Mouse (Mus musculus) stomach, embryonic 16.5 days (tissue): ENCODE measurements around the gene Ripply1. TPM values are rescaled to one million over a fixed set of nuclear protein-coding genes. Genes with fewer than 3 reads are reported as not detected.
A peak's percentile ranks its signal among the peaks of the same experiment; 100 is the strongest.

Experiments
- ATAC-seq: fragments of 200-750 bp; cut with Nextera tagmentation; 2 replicates; pipeline ENCODE4 v1.8.0; 2017; ENCODE audit warnings: moderate number of reproducible peaks, moderate TSS enrichment; ENCODE audit not compliant: insufficient read depth, low FRiP score
- H3K27ac ChIP-seq: fragments of 300-500 bp; sonication (generic); 2 replicates; pipeline ENCODE4 v1.5.1; 2014; ENCODE audit warnings: low read length
- H3K27me3 ChIP-seq: fragments of 300-500 bp; sonication (generic); 2 replicates; pipeline ENCODE4 v1.6.1; 2014; ENCODE audit warnings: low read length, control low read depth, mixed read lengths; ENCODE audit not compliant: control insufficient read depth, insufficient read depth
- H3K36me3 ChIP-seq: fragments of 300-500 bp; sonication (generic); 2 replicates; pipeline ENCODE4 v1.6.1; 2014; ENCODE audit warnings: low read length; ENCODE audit not compliant: control insufficient read depth, insufficient read depth
- H3K4me1 ChIP-seq: fragments of 300-500 bp; sonication (generic); 2 replicates; pipeline ENCODE4 v1.6.1; 2014; ENCODE audit warnings: low read length, control low read depth, mixed read lengths; ENCODE audit not compliant: control insufficient read depth, insufficient read depth
- H3K4me2 ChIP-seq: fragments of 300-500 bp; sonication (generic); 2 replicates; pipeline ENCODE4 v1.6.1; 2014; ENCODE audit warnings: low read depth, low read length, mixed read lengths
- H3K4me3 ChIP-seq: fragments of 300-500 bp; sonication (generic); replicated peaks from 2 replicates; pipeline ENCODE4 v1.5.1; 2014; ENCODE audit warnings: mild to moderate bottlenecking, low read length
- H3K9ac ChIP-seq: fragments of 300-500 bp; sonication (generic); 2 replicates; pipeline ENCODE4 v1.6.1; 2014; ENCODE audit warnings: low read length
- H3K9me3 ChIP-seq: fragments of 300-500 bp; sonication (generic); replicated peaks from 2 replicates; pipeline ENCODE4 v1.6.1; 2016; ENCODE audit warnings: low read length, control low read depth; ENCODE audit not compliant: control insufficient read depth
- WGBS: fragments of 180-500 bp; shearing (Covaris S2); extraction: QIAGEN DNeasy Blood & Tissue Kit; methylation state at CpG from one replicate; pipeline ENCODE4 v1.1.7; 2014; 5-methylcytosine and 5-hydroxymethylcytosine counted together
- polyA plus RNA-seq: library from polyadenylated mRNA; unstranded; fragments of >200 nt; fragmentation: Nextera tagmentation; extraction: Ambion mirVana; gene quantifications from 2 replicates; pipeline ENCODE4 v1.2.1, GENCODE M21; 2015

Ripply1 gene
- polyA plus RNA-seq, 1 experiment from 2014 or later, result 0.45 TPM

GRCm38 (mm10) chrX:139808501-139808900, 26.3 kb upstream of the Ripply1 start:
- WGBS, result 86% methylated on average over 10 of the region's 10 CpGs
- H3K4me3 ChIP-seq, result no peak overlapping the region

DNA sequence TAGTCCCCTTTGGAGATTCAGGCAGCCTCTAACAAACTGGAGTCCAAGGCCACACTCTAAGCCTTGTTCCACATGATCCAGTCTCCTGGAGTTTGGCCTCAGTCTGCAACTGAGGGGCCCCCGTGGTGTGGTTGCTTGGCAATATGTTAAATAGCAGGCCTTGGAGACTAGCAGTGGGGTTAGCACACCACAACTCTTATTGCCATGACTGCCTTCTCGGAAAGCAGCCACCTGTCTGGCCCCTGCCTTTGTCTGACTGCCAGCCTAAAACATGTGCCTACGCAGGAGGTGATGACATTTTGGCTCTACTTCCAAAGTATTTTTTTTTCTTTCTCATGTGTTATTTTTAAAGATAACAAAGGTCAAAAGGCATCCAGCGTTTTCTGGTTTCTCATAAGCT, 25.9 kb upstream of the Ripply1 start:
- Histone ChIP-seq H3K36me3 (no peaks in the 10 kb centered on the region), H3K4me2 (no peak overlapping the region), H3K4me3 (no peak overlapping the region), H3K9ac (no peak overlapping the region), H3K27ac (no peak overlapping the region), H3K4me1 (no peaks in the 10 kb centered on the region), H3K9me3 (no peaks in the 10 kb centered on the region), H3K27me3 (no peaks in the 10 kb centered on the region; the same call in 1 of the 2 replicates)
- 43% methylated on average over 4 of the region's 4 CpGs for WGBS
- ATAC-seq, result 0 out of 2 replicates have a peak, but pooled peaks have one; percentile 40

More at GRCm38 (mm10) chrX:139808501-139808900, 26.3 kb upstream of the Ripply1 start:
- ATAC-seq, result no peak
- Histone ChIP-seq H3K27me3 (no peaks in the 10 kb centered on the region; the same call in 1 of the 2 replicates), H3K9ac (no peak overlapping the region), H3K4me2 (no peak overlapping the region), H3K27ac (no peak overlapping the region), H3K36me3 (no peaks in the 10 kb centered on the region), H3K9me3 (no peaks in the 10 kb centered on the region), H3K4me1 (no peaks in the 10 kb centered on the region)

GRCm38 (mm10) chrX:139807391-139807790, 25.2 kb upstream of the Ripply1 start:
- H3K9me3 ChIP-seq, result no peaks in the 10 kb centered on the region
- no peak overlapping the region for H3K27ac ChIP-seq
- no peaks in the 10 kb centered on the region for H3K36me3 ChIP-seq
- H3K4me1 ChIP-seq, result no peaks in the 10 kb centered on the region
- WGBS, result 75% methylated on average over 2 of the region's 2 CpGs
- no peak overlapping the region for H3K4me2 ChIP-seq
- H3K27me3 ChIP-seq, result no peaks in the 10 kb centered on the region; the same call in 1 of the 2 replicates
- no peak for ATAC-seq
- H3K4me3 ChIP-seq, result no peak overlapping the region
- no peak overlapping the region for H3K9ac ChIP-seq

GRCm38 (mm10) chrX:139805918-139806317, 23.8 kb upstream of the Ripply1 start:
- WGBS, result 80% methylated on average over 4 of the region's 4 CpGs
- H3K4me3 ChIP-seq, result no peak overlapping the region
- H3K9ac ChIP-seq, result no peak overlapping the region
- H3K4me2 ChIP-seq, result no peak overlapping the region
- no peaks in the 10 kb centered on the region for H3K4me1 ChIP-seq
- no peaks in the 10 kb centered on the region for H3K36me3 ChIP-seq
- peaks cover 3% of the 10 kb centered on the region; the same call in 1 of the 2 replicates for H3K27me3 ChIP-seq
- H3K9me3 ChIP-seq, result no peaks in the 10 kb centered on the region
- H3K27ac ChIP-seq, result no peak overlapping the region
- no peak for ATAC-seq

DNA sequence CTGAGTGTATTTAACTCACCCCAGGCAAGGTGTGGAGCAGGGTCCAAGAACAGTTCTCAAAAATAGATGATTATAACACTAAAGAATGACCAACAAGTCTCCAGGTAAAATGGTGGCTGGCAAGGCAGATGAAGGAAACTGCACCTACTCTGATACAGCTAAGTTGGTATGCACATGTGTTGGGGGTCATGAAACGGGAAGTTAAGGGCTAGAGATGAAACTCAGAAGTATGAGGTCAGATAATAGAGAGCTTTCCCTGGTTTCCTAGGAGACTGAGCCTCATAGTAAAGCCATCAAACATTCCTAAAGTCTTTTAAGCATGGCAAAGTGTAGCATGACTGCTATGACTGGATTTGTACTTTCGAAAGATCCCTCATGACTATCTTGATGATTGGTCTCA, 20.9 kb upstream of the Ripply1 start:
- H3K4me1 ChIP-seq, result no peaks in the 10 kb centered on the region
- ATAC-seq, result no peak
- no peak overlapping the region for H3K27ac ChIP-seq
- no peak overlapping the region for H3K4me2 ChIP-seq
- H3K9ac ChIP-seq, result no peak overlapping the region
- H3K4me3 ChIP-seq, result no peak overlapping the region
- no peaks in the 10 kb centered on the region for H3K36me3 ChIP-seq
- peaks cover 3% of the 10 kb centered on the region; the same call in 1 of the 2 replicates for H3K27me3 ChIP-seq
- 72% methylated on average over 2 of the region's 2 CpGs for whole genome bisulfite sequencing
- H3K9me3 ChIP-seq, result no peaks in the 10 kb centered on the region

- 61% methylated on average over 8 of the region's 8 CpGs for WGBS
- Histone ChIP-seq H3K9me3 (no peaks in the 10 kb centered on the region), H3K4me2 (no peak within 1 kb of the TSS), H3K27ac (no peak within 1 kb of the TSS), H3K4me3 (no peak within 1 kb of the TSS), H3K9ac (no peak within 1 kb of the TSS), H3K36me3 (no peaks in the 10 kb centered on the region), H3K4me1 (no peaks in the 10 kb centered on the region), H3K27me3 (peaks cover 6% of the 10 kb centered on the region; the same call in 1 of the 2 replicates)
- ATAC-seq, result no peak
These were observed 18.3 kb upstream of the Ripply1 start, which contains the start of gene Cldn2 for GRCm38 (mm10) chrX:139800406-139800878. Cldn2 (plus strand) TSS chrX:139800828.

GRCm38 (mm10) chrX:139799953-139800352, 17.8 kb upstream of the Ripply1 start:
- ATAC-seq, result no peak
- Histone ChIP-seq H3K9ac (no peak overlapping the region), H3K36me3 (no peaks in the 10 kb centered on the region), H3K4me1 (no peaks in the 10 kb centered on the region), H3K27me3 (peaks cover 6% of the 10 kb centered on the region; the same call in 1 of the 2 replicates), H3K4me3 (no peak overlapping the region), H3K4me2 (no peak overlapping the region), H3K27ac (no peak overlapping the region), H3K9me3 (no peaks in the 10 kb centered on the region)
- WGBS, result 62% methylated on average over 3 of the region's 3 CpGs

- no peaks in the 10 kb centered on the region for H3K9me3 ChIP-seq
- no peak overlapping the region for H3K4me2 ChIP-seq
- no peaks in the 10 kb centered on the region for H3K36me3 ChIP-seq
- no peak for ATAC-seq
- WGBS, result 72% methylated on average over 9 of the region's 9 CpGs
- no peaks in the 10 kb centered on the region for H3K4me1 ChIP-seq
- no peak overlapping the region for H3K4me3 ChIP-seq
- H3K9ac ChIP-seq, result no peak overlapping the region
- H3K27me3 ChIP-seq, result peaks cover 6% of the 10 kb centered on the region; the same call in 1 of the 2 replicates
- no peak overlapping the region for H3K27ac ChIP-seq
These were observed 15.7 kb upstream of the Ripply1 start for GRCm38 (mm10) chrX:139797875-139798274.

- 86% methylated on average over 6 of the region's 6 CpGs for WGBS
These were observed 13.9 kb upstream of the Ripply1 start for GRCm38 (mm10) chrX:139796037-139796436.

More at GRCm38 (mm10) chrX:139796037-139796436, 13.9 kb upstream of the Ripply1 start:
- Histone ChIP-seq H3K9me3 (no peaks in the 10 kb centered on the region), H3K4me1 (no peaks in the 10 kb centered on the region), H3K27me3 (peaks cover 5% of the 10 kb centered on the region; the same call in 1 of the 2 replicates), H3K4me3 (no peak overlapping the region), H3K27ac (no peak overlapping the region), H3K4me2 (no peak overlapping the region), H3K36me3 (no peaks in the 10 kb centered on the region), H3K9ac (no peak overlapping the region)
- no peak for ATAC-seq
